23 mouse cellular contexts compared by ENCODE assay signal in genomic region chr5:120609246-120609775, GRCm38 (mm10). TPM values are rescaled to one million over a fixed set of nuclear protein-coding genes. Genes with fewer than 3 reads are reported as not detected.
DNase-seq lines count a peak whose midpoint lies in the region; ATAC-seq lines count a peak whose summit lies in the region.
"Had no signal": no experiment of that assay in that cellular context is flagged by ENCODE, and none has a peak within 500 bp of the region (broad histone marks: within the 10 kb centered on the region; RNA-seq: fewer than 3 reads in every experiment).

No protein-coding gene starts in this region.

- peaks cover 21% of the 10 kb centered on the region for H3K4me1 ChIP-seq in hindbrain, embryonic 12.5 days
- peaks cover 9% of the 10 kb centered on the region for H3K4me1 ChIP-seq in hindbrain, embryonic 11.5 days (replicated peaks; ENCODE audit: control insufficient read depth, insufficient read depth, low read length)
- peaks cover 42% of the 10 kb centered on the region for H3K4me1 ChIP-seq in neural tube, embryonic 13.5 days (replicated peaks)
- peaks cover 42% of the 10 kb centered on the region for H3K4me1 ChIP-seq in neural tube, embryonic 15.5 days

- ATAC-seq in hindbrain, embryonic 12.5 days (ENCODE audit: low FRiP score), result no peak
- no peak for ATAC-seq in hindbrain, embryonic 11.5 days (ENCODE audit: low FRiP score)
- no peak for ATAC-seq in neural tube, embryonic 13.5 days (ENCODE audit: low read depth)
- ATAC-seq in neural tube, embryonic 15.5 days (ENCODE audit: low FRiP score), result no peak
- ATAC-seq in erythroid progenitor cell, adult 5-6 weeks (replicated peaks; ENCODE audit: low FRiP score, poor library complexity, severe bottlenecking), result no peak
- ATAC-seq: forebrain, embryonic 14.5 days; hindbrain, postnatal 0 days had no signal

- WGBS in hindbrain, embryonic 12.5 days, result 85% methylated on average over 16 of the region's 16 CpGs
- 87% methylated on average over 16 of the region's 16 CpGs for WGBS in hindbrain, embryonic 11.5 days
- 83% methylated on average over 16 of the region's 16 CpGs for WGBS in neural tube, embryonic 13.5 days
- WGBS in neural tube, embryonic 15.5 days, result 77% methylated on average over 16 of the region's 16 CpGs

- H3K27me3 ChIP-seq in hindbrain, embryonic 12.5 days, result no peaks in the 10 kb centered on the region
- no peaks in the 10 kb centered on the region for H3K27me3 ChIP-seq in hindbrain, embryonic 11.5 days (ENCODE audit: control insufficient read depth, insufficient read depth, low read length)
- H3K27me3 ChIP-seq in neural tube, embryonic 13.5 days, result no peaks in the 10 kb centered on the region
- H3K27me3 ChIP-seq in neural tube, embryonic 15.5 days (replicated peaks), result no peaks in the 10 kb centered on the region
- H3K27me3 ChIP-seq: embryonic facial prominence, embryonic 12.5 days; heart, embryonic 13.5 days; hindbrain, embryonic 13.5 days had no signal

- peak overlapping the region; percentile 42; the same call in 1 of the 2 replicates for H3K9ac ChIP-seq in hindbrain, embryonic 12.5 days
- no peak overlapping the region for H3K9ac ChIP-seq in hindbrain, embryonic 11.5 days (ENCODE audit: low read depth, low read length)
- H3K9ac ChIP-seq in neural tube, embryonic 13.5 days, result 0 out of 2 replicates have a peak overlapping the region, but pooled peaks have one; percentile 38
- H3K9ac ChIP-seq in neural tube, embryonic 15.5 days (replicated peaks), result no peak overlapping the region
- H3K9ac ChIP-seq: embryonic facial prominence, embryonic 12.5 days; heart, embryonic 13.5 days had no signal

- H3K4me3 ChIP-seq in hindbrain, embryonic 12.5 days, result no peak overlapping the region
- H3K4me3 ChIP-seq in hindbrain, embryonic 11.5 days (ENCODE audit: low read depth, low read length), result no peak overlapping the region
- H3K4me3 ChIP-seq in neural tube, embryonic 13.5 days, result no peak overlapping the region
- no peak overlapping the region for H3K4me3 ChIP-seq in neural tube, embryonic 15.5 days (replicated peaks)
- H3K4me3 ChIP-seq: embryonic facial prominence, embryonic 12.5 days; heart, embryonic 13.5 days; hindbrain, embryonic 13.5 days had no signal

- peak; percentile 63 for DNase-seq in cerebellum, adult 9-10 months
- no peak for DNase-seq in cerebellum, adult 8-10 months
- no peak for DNase-seq in hindbrain, embryonic 11.5 days (ENCODE audit: low spot score)
- DNase-seq: adrenal gland, adult 2 months; adrenal gland, postnatal 25 days; embryo, embryonic 11 days; gastrocnemius, postnatal 36 days; heart, adult 11 months; heart, postnatal 36 days had no signal

- H3K4me2 ChIP-seq in hindbrain, embryonic 12.5 days (replicated peaks), result no peak overlapping the region
- H3K4me2 ChIP-seq in hindbrain, embryonic 11.5 days (replicated peaks; ENCODE audit: low read depth, low read length), result no peak overlapping the region
- no peak overlapping the region for H3K4me2 ChIP-seq in neural tube, embryonic 13.5 days
- no peak overlapping the region for H3K4me2 ChIP-seq in neural tube, embryonic 15.5 days
- H3K4me2 ChIP-seq: embryonic facial prominence, embryonic 12.5 days; heart, embryonic 13.5 days; hindbrain, embryonic 13.5 days had no signal

- peaks cover 9% of the 10 kb centered on the region; the same call in 1 of the 2 replicates for H3K36me3 ChIP-seq in hindbrain, embryonic 12.5 days
- no peaks in the 10 kb centered on the region for H3K36me3 ChIP-seq in hindbrain, embryonic 11.5 days (ENCODE audit: control insufficient read depth, insufficient read depth, low read length)
- H3K36me3 ChIP-seq in neural tube, embryonic 13.5 days, result peaks cover 9% of the 10 kb centered on the region; the same call in 1 of the 2 replicates
- H3K36me3 ChIP-seq in neural tube, embryonic 15.5 days, result peaks cover 5% of the 10 kb centered on the region

- H3K9me3 ChIP-seq in hindbrain, embryonic 12.5 days (replicated peaks), result no peaks in the 10 kb centered on the region
- no peaks in the 10 kb centered on the region for H3K9me3 ChIP-seq in hindbrain, embryonic 11.5 days (ENCODE audit: control insufficient read depth, low read length)
- H3K9me3 ChIP-seq in neural tube, embryonic 13.5 days, result no peaks in the 10 kb centered on the region
- H3K9me3 ChIP-seq in neural tube, embryonic 15.5 days (replicated peaks), result no peaks in the 10 kb centered on the region
- H3K9me3 ChIP-seq: embryonic facial prominence, embryonic 12.5 days; heart, embryonic 13.5 days; hindbrain, embryonic 13.5 days had no signal

- H3K27ac ChIP-seq in hindbrain, embryonic 12.5 days, result no peak overlapping the region
- no peak overlapping the region for H3K27ac ChIP-seq in hindbrain, embryonic 11.5 days (ENCODE audit: low read depth, low read length)
- no peak overlapping the region for H3K27ac ChIP-seq in neural tube, embryonic 13.5 days (replicated peaks)
- H3K27ac ChIP-seq in neural tube, embryonic 15.5 days (replicated peaks), result no peak overlapping the region
- H3K27ac ChIP-seq: embryonic facial prominence, embryonic 12.5 days; heart, embryonic 13.5 days; hindbrain, embryonic 13.5 days; hindbrain, postnatal 0 days had no signal

RNA-seq across cellular contexts. Expression of gene Rita1, which starts 3.1 kb away (rescaled TPM):
- 16.8 and 19.2 TPM in 2 replicates for polyA plus RNA-seq in hindbrain, embryonic 12.5 days (2016; fragmentation: Nextera tagmentation; extraction: Ambion mirVana)
- 9.3 and 10.5 TPM in 2 replicates for polyA plus RNA-seq in hindbrain, embryonic 11.5 days (2014; fragmentation: Nextera tagmentation; extraction: Ambion mirVana)
- polyA plus RNA-seq in neural tube, embryonic 13.5 days (2015; fragmentation: Nextera tagmentation; extraction: Ambion mirVana), result 19.9 and 25.1 TPM in 2 replicates
- polyA plus RNA-seq in neural tube, embryonic 15.5 days (2015; fragmentation: Nextera tagmentation; extraction: Ambion mirVana), result 29.4 and 34.0 TPM in 2 replicates
- 0.72 TPM in 1 of 2 replicates, not detected in the other for total RNA-seq in erythroid progenitor cell, adult 5-6 weeks (2015; ENCODE audit: low replicate concordance)
- 3.9 TPM in 1 of 2 replicates, not detected in the other for total RNA-seq in erythroid progenitor cell, adult 5-6 weeks (2017; ENCODE audit: low replicate concordance)

RNA-seq across cellular contexts. Expression of gene Ddx54, which starts 3.2 kb away (rescaled TPM):
- polyA plus RNA-seq in hindbrain, embryonic 12.5 days (2016; fragmentation: Nextera tagmentation; extraction: Ambion mirVana), result 53.2 and 53.6 TPM in 2 replicates
- 25.9 and 32.4 TPM in 2 replicates for polyA plus RNA-seq in hindbrain, embryonic 11.5 days (2014; fragmentation: Nextera tagmentation; extraction: Ambion mirVana)
- 44.6 and 45.7 TPM in 2 replicates for polyA plus RNA-seq in neural tube, embryonic 13.5 days (2015; fragmentation: Nextera tagmentation; extraction: Ambion mirVana)
- polyA plus RNA-seq in neural tube, embryonic 15.5 days (2015; fragmentation: Nextera tagmentation; extraction: Ambion mirVana), result 35.7 and 42.0 TPM in 2 replicates
- total RNA-seq in erythroid progenitor cell, adult 5-6 weeks (2015; ENCODE audit: low replicate concordance), result 1.1 and 1.3 TPM in 2 replicates
- total RNA-seq in erythroid progenitor cell, adult 5-6 weeks (2017; ENCODE audit: low replicate concordance), result 6.4 and 8.1 TPM in 2 replicates

RNA-seq across cellular contexts. Expression of gene Iqcd, which starts 20.5 kb away (rescaled TPM):
- 1.9 and 2.5 TPM in 2 replicates for polyA plus RNA-seq in hindbrain, embryonic 12.5 days (2016; fragmentation: Nextera tagmentation; extraction: Ambion mirVana)
- polyA plus RNA-seq in hindbrain, embryonic 11.5 days (2014; fragmentation: Nextera tagmentation; extraction: Ambion mirVana), result 1.1 and 1.4 TPM in 2 replicates
- polyA plus RNA-seq in neural tube, embryonic 13.5 days (2015; fragmentation: Nextera tagmentation; extraction: Ambion mirVana), result 0.94 and 1.0 TPM in 2 replicates
- 1.3 and 1.5 TPM in 2 replicates for polyA plus RNA-seq in neural tube, embryonic 15.5 days (2015; fragmentation: Nextera tagmentation; extraction: Ambion mirVana)
- total RNA-seq in erythroid progenitor cell, adult 5-6 weeks (2015; ENCODE audit: low replicate concordance), result 2.5 TPM in 1 of 2 replicates, not detected in the other
- total RNA-seq in erythroid progenitor cell, adult 5-6 weeks (2017; ENCODE audit: low replicate concordance), result 3.1 and 3.3 TPM in 2 replicates
- total RNA-seq: gastrocnemius, adult 8-10 months; heart, postnatal 36 days had no signal

RNA-seq across cellular contexts. Expression of gene Tpcn1, which starts 20.8 kb away (rescaled TPM):
- 18.4 and 19.2 TPM in 2 replicates for polyA plus RNA-seq in hindbrain, embryonic 12.5 days (2016; fragmentation: Nextera tagmentation; extraction: Ambion mirVana)
- polyA plus RNA-seq in hindbrain, embryonic 11.5 days (2014; fragmentation: Nextera tagmentation; extraction: Ambion mirVana), result 12.5 and 15.6 TPM in 2 replicates
- 22.4 and 22.5 TPM in 2 replicates for polyA plus RNA-seq in neural tube, embryonic 13.5 days (2015; fragmentation: Nextera tagmentation; extraction: Ambion mirVana)
- polyA plus RNA-seq in neural tube, embryonic 15.5 days (2015; fragmentation: Nextera tagmentation; extraction: Ambion mirVana), result 20.9 and 21.7 TPM in 2 replicates
- 107 and 136 TPM in 2 replicates for total RNA-seq in erythroid progenitor cell, adult 5-6 weeks (2015; ENCODE audit: low replicate concordance)
- 57.0 and 72.9 TPM in 2 replicates for total RNA-seq in erythroid progenitor cell, adult 5-6 weeks (2017; ENCODE audit: low replicate concordance)

RNA-seq across cellular contexts. Expression of gene Cfap73, which starts 24.7 kb away (rescaled TPM):
- polyA plus RNA-seq in hindbrain, embryonic 12.5 days (2016; fragmentation: Nextera tagmentation; extraction: Ambion mirVana), result 0.56 and 0.77 TPM in 2 replicates
- 0.54 and 0.82 TPM in 2 replicates for polyA plus RNA-seq in hindbrain, embryonic 11.5 days (2014; fragmentation: Nextera tagmentation; extraction: Ambion mirVana)
- polyA plus RNA-seq in neural tube, embryonic 13.5 days (2015; fragmentation: Nextera tagmentation; extraction: Ambion mirVana), result not detected in 2 replicates
- polyA plus RNA-seq in neural tube, embryonic 15.5 days (2015; fragmentation: Nextera tagmentation; extraction: Ambion mirVana), result 0.33 and 0.80 TPM in 2 replicates
- not detected in 2 replicates for total RNA-seq in erythroid progenitor cell, adult 5-6 weeks (2015; ENCODE audit: low replicate concordance)
- not detected in 2 replicates for total RNA-seq in erythroid progenitor cell, adult 5-6 weeks (2017; ENCODE audit: low replicate concordance)
- total RNA-seq: common myeloid progenitor, adult 5-6 weeks; gastrocnemius, adult 8-10 months; gastrocnemius, postnatal 36 days; heart, postnatal 36 days had no signal
- polyA plus RNA-seq: adrenal gland, adult 2 months; C2C12; embryonic facial prominence, embryonic 12.5 days; heart, embryonic 13.5 days; heart, postnatal 0 days; intestine, embryonic 14.5 days had no signal

Comparison
In these comparisons a context has a peak if more than half of its experiments do, and no peak if none do; other contexts are left out.
1. H3K9ac ChIP-seq: peak in hindbrain, embryonic 12.5 days (single experiment) and neural tube, embryonic 13.5 days (single experiment); none in hindbrain, embryonic 11.5 days (single experiment) and neural tube, embryonic 15.5 days (single experiment).